Mouse (Mus musculus) embryo, embryonic 10 days (tissue): Measurements from ENCODE around the gene Adam30.
"Not testable (repeated sequence)": the region's sequence is repeated elsewhere in the genome, so short reads cannot be mapped to it uniquely, and the experiment has no call there.

ENCODE experiments used
- DNase-seq: peaks from one replicate; pipeline ENCODE4 v3.0.0-alpha.2; 2015; ENCODE audit warnings: low spot score

Gene Adam30

GRCm38 (mm10) chr3:98160330-98160729 lies at the start of gene Adam30:
Gene Adam30 (plus strand): TSS chr3:98160630.
- no peak for DNase-seq

GRCm38 (mm10) chr3:98118252-98118651 lies 42.2 kb upstream of the Adam30 start:
- no peak for DNase-seq

- DNase-seq, result no peak
These were observed 41.1 kb upstream of the Adam30 start for GRCm38 (mm10) chr3:98119338-98119737.

- peak; percentile 84 for DNase-seq
These were observed 39.5 kb upstream of the Adam30 start for GRCm38 (mm10) chr3:98120884-98121283.

- no peak for DNase-seq
These were observed 32.7 kb upstream of the Adam30 start for GRCm38 (mm10) chr3:98127775-98128174.

- no peak for DNase-seq
These were observed 31.7 kb upstream of the Adam30 start for GRCm38 (mm10) chr3:98128716-98129115.

- DNase-seq, result not testable (repeated sequence)
These were observed 28.3 kb upstream of the Adam30 start for GRCm38 (mm10) chr3:98132140-98132539.

GRCm38 (mm10) chr3:98132636-98133035 lies 27.8 kb upstream of the Adam30 start:
- DNase-seq, result no peak

- no peak for DNase-seq
These were observed 19.0 kb upstream of the Adam30 start for GRCm38 (mm10) chr3:98141456-98141855.

- no peak for DNase-seq
These were observed 17.6 kb upstream of the Adam30 start for GRCm38 (mm10) chr3:98142862-98143261.

- DNase-seq, result no peak
These were observed 15.2 kb upstream of the Adam30 start for GRCm38 (mm10) chr3:98145204-98145603.

- no peak for DNase-seq
These were observed 13.7 kb upstream of the Adam30 start for GRCm38 (mm10) chr3:98146471-98147410.

- no peak for DNase-seq
These were observed 12.7 kb upstream of the Adam30 start for GRCm38 (mm10) chr3:98147706-98148105.

- DNase-seq, result no peak
These were observed 10.5 kb upstream of the Adam30 start for GRCm38 (mm10) chr3:98149881-98150280.

GRCm38 (mm10) chr3:98151016-98151415 lies 9.4 kb upstream of the Adam30 start:
- DNase-seq, result no peak

- no peak for DNase-seq
These were observed 7.0 kb upstream of the Adam30 start for GRCm38 (mm10) chr3:98153460-98153859.

GRCm38 (mm10) chr3:98156158-98156557 lies 4.3 kb upstream of the Adam30 start:
- no peak for DNase-seq

- no peak for DNase-seq
These were observed 3.4 kb upstream of the Adam30 start for GRCm38 (mm10) chr3:98157073-98157472.

- DNase-seq, result no peak
These were observed 2.8 kb upstream of the Adam30 start for GRCm38 (mm10) chr3:98157585-98157984.

- DNase-seq, result no peak
These were observed 1.8 kb upstream of the Adam30 start for GRCm38 (mm10) chr3:98158646-98159045.

GRCm38 (mm10) chr3:98159289-98159688 lies 1.1 kb upstream of the Adam30 start:
- DNase-seq, result no peak

GRCm38 (mm10) chr3:98178340-98178739 lies 17.9 kb downstream of the Adam30 start:
- no peak for DNase-seq

GRCm38 (mm10) chr3:98180805-98181204 lies 20.4 kb downstream of the Adam30 start:
- DNase-seq, result peak; percentile 89
